Mouse (Mus musculus) liver, embryonic 14.5 days (tissue): Measurements from ENCODE around the gene Helz2. TPM values are rescaled to one million over a fixed set of nuclear protein-coding genes. Genes with fewer than 3 reads are reported as not detected.
A peak's percentile ranks its signal among the peaks of the same experiment; 100 is the strongest.

Source experiments
- ATAC-seq: fragments of 200-750 bp; cut with Nextera tagmentation; 2 replicates; pipeline ENCODE4 v1.8.0; 2017; ENCODE audit warnings: moderate number of reproducible peaks, mild to moderate bottlenecking, moderate library complexity; ENCODE audit not compliant: insufficient read depth
- DNase-seq, 3 experiments: peaks; one replicate each; pipeline ENCODE4 v3.0.0-alpha.2; 2012 to 2013; ENCODE audit warnings: low read depth in 3 of 3, low spot score in 3 of 3
- H3K27ac ChIP-seq: fragments of 300-500 bp; sonication (generic); 2 replicates; pipeline ENCODE4 v1.5.1; 2014; ENCODE audit warnings: moderate library complexity, mild to moderate bottlenecking, control low read depth, inconsistent platforms
- H3K27me3 ChIP-seq: fragments of 300-500 bp; sonication (generic); 2 replicates; pipeline ENCODE4 v1.6.1; 2014; ENCODE audit warnings: mild to moderate bottlenecking, low read length, moderate library complexity; ENCODE audit not compliant: control insufficient read depth, insufficient read depth
- H3K36me3 ChIP-seq: fragments of 300-500 bp; sonication (generic); replicated peaks from 2 replicates; pipeline ENCODE4 v1.6.1; 2014; ENCODE audit warnings: low read depth; ENCODE audit not compliant: control insufficient read depth, insufficient read depth
- H3K4me1 ChIP-seq, 2 experiments: fragments of 200-500 bp in 1 of 2; fragments of 300-500 bp in 1 of 2; sonication (generic) in 1 of 2; replicated peaks; 2 replicates each; pipeline ENCODE4 v1.6.1; 2012 to 2014; ENCODE audit warnings: antibody characterized with exemption in 1 of 2, inconsistent platforms in 1 of 2, low read length in 1 of 2; ENCODE audit not compliant: control insufficient read depth in 2 of 2, insufficient read depth in 2 of 2
- H3K4me2 ChIP-seq: fragments of 300-500 bp; sonication (generic); 2 replicates; pipeline ENCODE4 v1.6.1; 2014; ENCODE audit warnings: low read depth, mild to moderate bottlenecking, control low read depth, moderate library complexity
- H3K4me3 ChIP-seq, 2 experiments: fragments of 200-500 bp in 1 of 2; fragments of 300-500 bp in 1 of 2; sonication (generic) in 1 of 2; 2 replicates each; pipeline ENCODE4 v1.5.1; 2012 to 2014; ENCODE audit warnings: low read depth in 2 of 2, low read length in 2 of 2, mild to moderate bottlenecking in 2 of 2, control low read depth in 1 of 2, inconsistent platforms in 1 of 2, moderate library complexity in 1 of 2; ENCODE audit not compliant: insufficient read depth in 1 of 2
- H3K9ac ChIP-seq: fragments of 300-500 bp; sonication (generic); replicated peaks from 2 replicates; pipeline ENCODE4 v1.6.1; 2014; ENCODE audit warnings: mild to moderate bottlenecking, control low read depth, moderate library complexity
- H3K9me3 ChIP-seq: fragments of 300-500 bp; sonication (generic); 2 replicates; pipeline ENCODE4 v1.6.1; 2016; ENCODE audit warnings: low read length, mixed read lengths; ENCODE audit not compliant: control insufficient read depth
- CTCF ChIP-seq: IDR thresholded peaks from 2 replicates; pipeline ENCODE4 v1.5.1; 2016; ENCODE audit warnings: antibody characterized with exemption, low read depth, control low read depth
- EP300 ChIP-seq: IDR thresholded peaks from 2 replicates; pipeline ENCODE4 v1.6.1; 2016; ENCODE audit warnings: antibody characterized with exemption, low read depth
- WGBS: fragments of 180-500 bp; shearing (Covaris S2); extraction: QIAGEN DNeasy Blood & Tissue Kit; methylation state at CpG from one replicate; pipeline ENCODE4 v1.1.7; 2014; ENCODE audit not compliant: insufficient replicate concordance; 5-methylcytosine and 5-hydroxymethylcytosine counted together
- polyA plus RNA-seq, 2 experiments: library from polyadenylated mRNA; depleted of rRNA in 1 of 2; stranded (reverse) in 1 of 2; unstranded in 1 of 2; fragments of >200 nt; fragmentation: Nextera tagmentation in 1 of 2; extraction: Ambion mirVana in 1 of 2; gene quantifications; 2 replicates each; pipeline versions ENCODE4 v1.2.1 to v1.2.3; 2012 to 2014

The Helz2 gene
- polyA plus RNA-seq, 2 experiments = 1.6 to 4.6 TPM

DNA sequence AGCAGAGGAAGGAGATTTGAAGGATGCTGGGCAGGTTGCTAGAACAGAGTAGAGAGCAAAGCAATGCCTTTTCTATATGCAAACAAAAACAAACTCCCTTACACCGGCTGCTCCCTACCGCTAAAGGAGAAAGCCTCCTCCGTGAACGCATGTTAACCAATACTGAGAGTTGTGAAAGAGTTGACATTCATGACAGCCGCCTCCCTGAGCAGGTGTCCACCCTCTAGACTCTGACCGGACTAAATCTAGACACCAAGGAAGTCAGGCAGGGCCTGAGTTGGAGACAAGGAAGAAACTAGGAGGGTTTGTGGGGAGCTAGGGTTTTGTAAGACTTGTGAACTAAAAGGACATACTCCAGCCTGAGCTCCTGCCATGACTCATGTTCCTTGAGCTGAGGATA, 38.9 kb downstream of the Helz2 start:
- peaks cover 25 to 35% of the 10 kb centered on the region in 2 experiments for H3K4me1 ChIP-seq
- ATAC-seq = no peak
- WGBS = 64% methylated on average over 6 of the region's 6 CpGs
- H3K9me3 ChIP-seq = no peaks in the 10 kb centered on the region
- no peaks in the 10 kb centered on the region for H3K27me3 ChIP-seq
- no peak overlapping the region for H3K9ac ChIP-seq
- H3K27ac ChIP-seq = no peak overlapping the region
- TF ChIP-seq CTCF = no peak
- no peak for TF ChIP-seq EP300
- no peak overlapping the region for H3K4me3 ChIP-seq
- no peak for DNase-seq
- H3K36me3 ChIP-seq = no peaks in the 10 kb centered on the region
- no peak overlapping the region for H3K4me2 ChIP-seq

DNA sequence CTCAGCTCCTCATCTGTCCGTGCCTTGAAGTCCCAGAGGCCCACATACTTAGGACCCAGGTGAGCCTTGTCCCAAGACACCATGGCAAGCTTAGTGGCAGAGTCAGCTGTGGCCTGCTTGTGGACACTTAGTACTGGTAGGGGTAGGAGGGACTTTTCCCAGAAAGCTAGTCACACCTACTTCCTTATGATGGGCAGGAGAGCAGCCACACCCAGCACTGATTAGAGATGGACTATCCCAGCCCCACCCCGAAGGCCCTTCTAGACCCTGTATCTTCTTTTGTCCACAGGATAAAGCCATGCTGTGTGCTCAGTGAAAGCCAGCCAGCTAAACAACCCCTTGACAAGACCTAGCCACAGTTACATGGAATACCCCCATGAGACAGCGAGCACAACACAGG, 39.4 kb downstream of the Helz2 start, which contains the start of gene Ptk6:
Gene Ptk6, minus strand, starts transcription at position 368 of the 400 bp plus-strand sequence.
- H3K27me3 ChIP-seq = no peaks in the 10 kb centered on the region
- H3K4me3 ChIP-seq = no peak within 1 kb of the TSS

DNA sequence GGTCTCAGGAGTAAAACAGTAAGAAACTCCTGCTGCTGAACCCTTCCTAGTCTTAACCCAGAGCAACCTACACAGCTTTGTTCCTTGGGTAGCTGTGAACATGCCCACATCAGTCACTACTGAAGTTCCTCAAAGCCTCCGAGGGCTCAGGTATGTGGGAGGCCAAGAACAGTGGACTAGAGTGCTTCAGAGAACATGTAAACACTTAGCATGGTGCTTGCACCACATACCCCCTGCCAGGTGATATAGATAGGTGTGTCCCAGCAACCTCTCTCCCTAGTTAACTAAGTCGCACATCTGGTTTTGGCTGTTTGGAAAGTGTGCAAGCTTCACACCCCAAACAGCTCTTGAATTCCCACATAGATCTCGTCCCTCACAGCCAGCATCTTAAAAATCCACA, 40.2 kb downstream of the Helz2 start:
- Histone ChIP-seq H3K36me3 (no peaks in the 10 kb centered on the region), H3K27me3 (no peaks in the 10 kb centered on the region), H3K4me2 (no peak overlapping the region), H3K27ac (no peak overlapping the region), H3K9ac (no peak overlapping the region), H3K4me1 (peaks cover 24 to 35% of the 10 kb centered on the region in 2 experiments), H3K9me3 (no peaks in the 10 kb centered on the region), H3K4me3 (no peak overlapping the region)
- WGBS = 48% methylated on average over 3 of the region's 3 CpGs
- no peak for ATAC-seq
- DNase-seq = no peak
- TF ChIP-seq EP300 (no peak), CTCF (no peak)

More for the DNA sequence above, 39.4 kb downstream of the Helz2 start, which contains the start of gene Ptk6:
- 71% methylated on average over 3 of the region's 3 CpGs for WGBS
- no peak for TF ChIP-seq EP300
- TF ChIP-seq CTCF = no peak
- peaks cover 25 to 35% of the 10 kb centered on the region in 2 experiments for H3K4me1 ChIP-seq
- no peak within 1 kb of the TSS for H3K4me2 ChIP-seq
- no peaks in the 10 kb centered on the region for H3K9me3 ChIP-seq
- DNase-seq (no peak), ATAC-seq (no peak)
- H3K27ac ChIP-seq = no peak within 1 kb of the TSS
- H3K36me3 ChIP-seq = no peaks in the 10 kb centered on the region
- no peak within 1 kb of the TSS for H3K9ac ChIP-seq

DNA sequence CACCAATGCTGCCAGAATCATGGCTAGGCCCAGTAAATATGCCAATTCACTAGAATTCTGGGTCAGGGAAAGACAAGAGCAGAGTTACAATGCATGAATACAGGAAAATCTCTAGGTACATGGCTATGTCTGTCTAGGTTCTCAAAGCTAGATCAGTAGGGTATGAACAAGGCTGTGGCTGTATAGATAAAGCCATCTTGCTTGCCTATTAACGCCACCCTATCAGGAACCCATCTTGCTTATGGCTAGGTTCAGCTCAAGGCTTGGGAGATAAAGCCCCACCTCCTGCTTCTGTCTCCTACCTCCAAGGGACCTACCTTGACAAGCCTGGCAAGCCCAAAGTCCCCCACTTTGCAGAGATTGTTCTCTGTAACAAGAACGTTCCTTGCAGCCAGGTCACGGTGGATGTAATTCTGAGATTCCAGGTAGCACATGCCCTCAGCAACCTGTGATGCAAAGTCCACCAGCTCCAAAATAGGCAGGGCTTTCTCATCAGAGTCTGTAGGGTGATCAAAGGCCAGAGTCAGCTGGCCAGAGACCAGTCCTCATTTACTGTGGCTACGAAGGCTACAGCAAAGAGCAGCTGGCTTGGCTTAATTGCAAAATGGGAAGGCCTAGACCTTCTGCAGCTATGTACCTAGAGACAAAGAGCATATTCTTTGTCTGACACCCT, 45.1 kb downstream of the Helz2 start:
- no peak overlapping the region for H3K27ac ChIP-seq
- ATAC-seq = peak; percentile 74; the same call in 1 of the 2 replicates

DNA sequence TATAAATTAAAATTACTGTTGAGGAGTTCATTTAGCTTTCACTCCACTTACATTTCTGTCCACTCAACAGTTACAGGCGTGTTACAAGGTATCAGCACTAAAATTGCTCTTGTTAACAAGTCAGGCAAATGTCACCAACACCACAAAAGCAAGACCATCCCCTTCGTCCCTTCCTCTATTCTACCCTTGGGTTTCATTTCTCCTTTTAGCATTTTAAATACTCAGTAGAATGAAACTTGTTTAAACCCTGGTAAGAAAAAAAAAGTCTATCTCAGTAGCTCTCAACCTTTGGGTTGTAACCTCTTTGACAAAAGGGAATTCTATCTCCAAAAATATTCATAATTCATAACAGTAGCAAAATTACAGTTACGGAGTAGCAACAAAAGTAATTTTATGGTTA, 48.8 kb downstream of the Helz2 start:
- no peaks in the 10 kb centered on the region for H3K27me3 ChIP-seq
- no peak overlapping the region for H3K9ac ChIP-seq
- WGBS = 36% methylated on average over 3 of the region's 3 CpGs
- H3K27ac ChIP-seq = no peak overlapping the region
- TF ChIP-seq EP300 = no peak
- TF ChIP-seq CTCF = no peak
- no peak for ATAC-seq
- no peak overlapping the region for H3K4me2 ChIP-seq
- H3K4me3 ChIP-seq = no peak overlapping the region
- H3K36me3 ChIP-seq = no peaks in the 10 kb centered on the region
- H3K4me1 ChIP-seq = peaks cover 19 to 21% of the 10 kb centered on the region in 2 experiments
- H3K9me3 ChIP-seq = no peaks in the 10 kb centered on the region
- DNase-seq = no peak

More for the DNA sequence above, 45.1 kb downstream of the Helz2 start:
- Histone ChIP-seq H3K4me2 (no peak overlapping the region), H3K4me1 (peaks cover 10 to 13% of the 10 kb centered on the region in 2 experiments), H3K9me3 (no peaks in the 10 kb centered on the region), H3K4me3 (no peak overlapping the region), H3K27me3 (no peaks in the 10 kb centered on the region), H3K36me3 (no peaks in the 10 kb centered on the region), H3K9ac (no peak overlapping the region; the same call in 1 of the 2 replicates)
- 59% methylated on average over 4 of the region's 4 CpGs for WGBS
- no peak for DNase-seq
- TF ChIP-seq EP300 (peak; percentile 57), CTCF (no peak)
